Mouse (Mus musculus) cerebellum, postnatal 14 days (tissue): ENCODE results near the gene Mrpl23.
A peak's percentile ranks its signal among the peaks of the same experiment; 100 is the strongest.

ENCODE experiments used
- DNase-seq, 2 experiments: peaks; one replicate each; pipeline ENCODE4 v3.0.0; 2021; ENCODE audit warnings: mixed read lengths in 2 of 2

Mrpl23 gene

GRCm38 (mm10) chr7:142575971-142576370 is 43.5 kb downstream of the Mrpl23 start:
- DNase-seq, result no peak

- peak in 1 of 2 experiments; percentile 17 for DNase-seq
Observed at GRCm38 (mm10) chr7:142576472-142577326, 44.2 kb downstream of the Mrpl23 start.

DNA sequence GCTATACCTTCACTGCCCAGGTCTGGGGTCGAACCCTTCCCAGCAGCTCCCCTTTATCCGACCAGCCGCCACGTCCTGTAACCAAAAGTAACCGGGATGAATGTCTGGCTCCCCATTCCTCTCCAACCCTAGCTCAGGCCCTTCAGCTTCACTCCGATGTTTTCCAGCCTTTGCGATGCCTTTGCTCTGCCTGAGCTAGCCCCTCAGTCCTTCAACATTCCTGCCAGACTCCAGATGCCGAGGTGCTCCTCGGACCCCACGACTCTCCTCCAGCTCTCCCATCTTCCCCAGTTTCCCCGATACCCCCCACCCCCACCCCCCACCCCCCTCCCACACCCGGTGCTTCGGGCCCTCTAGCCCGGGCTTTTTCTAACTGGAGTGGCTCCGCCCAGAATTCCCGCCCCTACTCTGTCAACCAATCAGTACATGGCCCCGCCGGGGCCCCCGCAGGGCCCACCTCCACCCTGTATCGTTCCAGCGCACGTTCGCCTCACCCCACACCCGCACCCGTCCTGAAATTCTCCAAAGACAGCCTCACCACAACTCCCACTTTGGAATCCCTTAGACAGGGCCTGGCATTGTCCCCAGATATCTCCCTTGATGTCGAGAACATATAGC is 45.4 kb downstream of the Mrpl23 start:
- peak; percentile 42 to 50 for DNase-seq

DNA sequence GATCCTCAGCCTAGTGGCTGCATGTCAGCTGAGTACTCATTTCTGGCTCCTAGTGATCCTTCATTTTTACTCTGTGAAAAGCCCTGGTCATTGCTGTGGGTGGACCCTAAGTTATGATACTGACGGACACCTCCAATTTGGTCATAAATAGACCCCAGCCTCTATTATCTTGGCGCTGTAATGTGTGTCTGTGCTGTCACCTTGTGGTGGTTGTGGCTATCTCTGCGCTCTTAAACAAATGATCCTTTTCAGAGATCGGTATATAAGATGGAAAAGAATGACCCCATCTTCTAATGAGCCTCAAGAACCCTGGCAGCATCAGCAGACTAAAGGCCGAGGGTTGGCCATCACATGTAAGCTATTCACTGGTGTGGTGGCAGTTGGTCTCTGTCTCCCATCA is 46.6 kb downstream of the Mrpl23 start:
- DNase-seq, result peak in 1 of 2 experiments; percentile 30

DNA sequence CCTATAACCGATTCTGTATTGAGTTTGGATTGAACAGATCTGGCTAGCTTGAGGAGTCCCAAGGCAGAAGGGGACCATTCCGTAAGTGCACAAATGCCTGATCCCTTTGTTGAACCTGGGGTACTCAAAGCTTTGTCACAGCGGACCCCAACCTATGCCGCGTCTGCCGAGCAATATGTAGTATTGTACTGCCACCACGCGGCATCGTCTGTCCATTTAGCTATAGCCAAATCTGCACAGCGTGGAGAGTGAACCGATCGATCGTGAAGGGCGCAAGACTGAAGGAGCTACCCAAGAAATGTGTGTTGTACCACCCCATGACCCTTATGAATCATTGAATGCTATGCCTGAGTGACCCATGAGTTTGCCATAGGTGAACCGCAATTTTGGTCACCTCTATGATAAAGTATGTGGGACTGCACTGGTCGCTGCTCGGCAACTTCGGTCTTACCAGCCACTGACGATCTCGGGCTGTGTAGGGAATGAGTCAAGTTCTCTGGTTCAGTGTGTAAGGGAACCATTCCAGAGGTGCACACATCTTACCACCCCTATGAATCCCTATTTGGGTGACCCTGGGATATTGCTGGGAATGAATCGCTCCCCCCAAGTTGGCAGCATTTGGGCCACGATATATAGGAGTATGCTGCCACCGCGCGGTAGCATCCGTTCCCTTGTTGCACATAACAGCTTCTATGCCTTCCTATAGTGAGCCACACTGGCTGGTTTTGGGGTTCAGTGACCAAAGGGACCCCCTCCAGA is 47.8 kb downstream of the Mrpl23 start:
- DNase-seq, result peak; percentile 82 to 86

GRCm38 (mm10) chr7:142581186-142581585 is 48.7 kb downstream of the Mrpl23 start:
- no peak for DNase-seq

- peak; percentile 78 for DNase-seq
Observed at GRCm38 (mm10) chr7:142581656-142582228, 49.3 kb downstream of the Mrpl23 start.

GRCm38 (mm10) chr7:142584882-142585281 is 52.4 kb downstream of the Mrpl23 start:
- DNase-seq, result no peak

DNA sequence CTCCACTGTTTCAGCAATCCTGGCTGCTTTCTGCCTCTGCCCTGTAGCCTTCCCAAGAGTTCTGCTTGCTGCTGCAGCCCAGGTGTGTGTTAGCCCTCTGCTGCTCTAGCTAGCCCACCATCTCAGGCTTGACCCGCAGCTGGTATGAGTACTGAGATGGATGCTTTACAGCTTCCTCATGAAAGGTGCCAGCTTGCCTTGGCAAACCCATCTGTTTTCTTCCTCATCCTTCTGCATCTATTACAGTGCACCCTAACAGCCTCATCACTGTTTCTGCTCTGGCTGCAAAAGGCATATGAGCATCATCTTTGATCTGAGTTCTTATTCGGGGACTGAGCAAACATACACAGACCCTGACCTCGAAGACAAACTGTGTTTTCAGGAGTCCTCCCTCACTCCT is 53.4 kb downstream of the Mrpl23 start:
- no peak for DNase-seq

GRCm38 (mm10) chr7:142588282-142588941 is 55.9 kb downstream of the Mrpl23 start:
- no peak for DNase-seq
